Mouse (Mus musculus) stomach, adult 2 months (tissue): Measurements from ENCODE around the gene Defb9. TPM values are rescaled to one million over a fixed set of nuclear protein-coding genes. Genes with fewer than 3 reads are reported as not detected.

Source experiments
- polyA plus RNA-seq: library from polyadenylated mRNA; depleted of rRNA; stranded (reverse); fragments of >200 nt; gene quantifications from 2 replicates; pipeline ENCODE4 v1.2.3, GENCODE M21; 2012; rRNA removed

The Defb9 gene
- polyA plus RNA-seq: not detected in 2 replicates

DNA sequence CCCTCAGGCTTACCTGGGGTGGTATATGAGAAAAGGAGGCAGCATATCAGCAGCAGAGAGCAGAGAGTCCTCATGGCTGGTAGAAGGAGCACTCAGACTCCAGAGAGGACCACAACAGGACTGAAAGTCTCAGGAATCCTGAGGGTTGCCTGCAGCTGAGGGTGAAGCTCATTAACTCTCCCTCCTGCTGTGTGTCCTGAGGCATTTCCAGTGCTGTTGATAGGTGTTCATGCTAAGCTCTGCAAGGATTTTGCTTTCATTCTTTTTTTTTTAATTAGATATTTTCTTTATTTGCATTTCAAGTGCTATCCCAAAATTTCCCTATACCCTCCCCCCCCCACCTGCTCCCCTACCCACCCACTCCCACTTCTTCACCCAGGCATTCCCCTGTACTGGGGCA is at the start of gene Defb9:
Gene Defb9 (minus strand): TSS at position 101 of the 400 bp plus-strand sequence.

GRCm38 (mm10) chr8:21932610-21933009 is 47.4 kb upstream of the Defb9 start, which contains the start of gene Defb15:
Defb15 (minus strand) TSS chr8:21932710.

DNA sequence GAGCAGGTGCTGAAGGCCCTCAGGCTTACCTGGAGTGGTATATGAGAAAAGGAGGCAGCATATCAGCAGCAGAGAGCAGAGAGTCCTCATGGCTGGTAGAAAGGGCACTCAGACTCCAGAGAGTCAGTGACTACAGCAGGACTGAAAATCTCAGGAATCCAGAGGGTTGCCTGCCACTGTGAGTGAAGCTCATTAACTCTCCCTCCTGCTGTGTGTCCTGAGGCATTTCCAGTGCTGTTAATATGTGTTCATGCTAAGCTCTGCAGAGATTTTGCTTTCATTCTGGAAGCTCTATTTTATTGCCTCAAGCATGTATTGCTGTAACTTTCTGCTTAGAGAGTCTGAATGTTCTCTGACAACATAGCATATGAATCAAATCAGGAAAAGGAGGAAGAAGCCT is 21.1 kb upstream of the Defb9 start, which contains the start of gene Defb11:
Gene Defb11 (minus strand): TSS at position 123 of the 400 bp plus-strand sequence.

GRCm38 (mm10) chr8:21858586-21858985 is 26.6 kb downstream of the Defb9 start, which contains the start of gene Defb10:
Defb10 (plus strand) TSS chr8:21858901.

Other genes starting within 250 kb of the Defb9 start
- gene Defa17, start 229.6 kb downstream of the Defb9 start, polyA plus RNA-seq: not detected in 2 replicates
- gene Defa34, start 219.6 kb downstream of the Defb9 start, polyA plus RNA-seq: not detected in 2 replicates
- not detected in 2 replicates for gene AY761184, start 181.8 kb downstream of the Defb9 start, polyA plus RNA-seq
- gene Defa24, start 150.9 kb downstream of the Defb9 start, polyA plus RNA-seq: not detected in 2 replicates
- not detected in 2 replicates for gene Defb50, start 61.9 kb downstream of the Defb9 start, polyA plus RNA-seq
- gene Defb2, start 45.5 kb downstream of the Defb9 start, polyA plus RNA-seq: not detected in 2 replicates
- not detected in 2 replicates for gene Defb10, start 26.5 kb downstream of the Defb9 start, polyA plus RNA-seq
- not detected in 2 replicates for gene Defb11, start 21.0 kb upstream of the Defb9 start, polyA plus RNA-seq
- not detected in 2 replicates for gene Defb15, start 47.3 kb upstream of the Defb9 start, polyA plus RNA-seq
- not detected in 2 replicates for gene Defb35, start 52.9 kb upstream of the Defb9 start, polyA plus RNA-seq
- gene Defb13, start 61.3 kb upstream of the Defb9 start, polyA plus RNA-seq: not detected in 2 replicates
- gene Fam90a1a, start 73.3 kb upstream of the Defb9 start, polyA plus RNA-seq: not detected in 2 replicates
- not detected in 2 replicates for gene Ccdc70, start 84.4 kb upstream of the Defb9 start, polyA plus RNA-seq
- gene Atp7b, start 174.9 kb upstream of the Defb9 start, polyA plus RNA-seq: 2.4 and 2.7 TPM in 2 replicates
- 0.44 and 0.65 TPM in 2 replicates for gene Alg11, start 175.3 kb upstream of the Defb9 start, polyA plus RNA-seq
- gene Nek5, start 239.6 kb upstream of the Defb9 start, polyA plus RNA-seq: 0.05 and 0.08 TPM in 2 replicates